Mouse (Mus musculus) heart, adult 2 months (tissue): ENCODE measurements around the gene Gpr132.

Source experiments
- CTCF ChIP-seq: fragments of 200-600 bp; IDR thresholded peaks from 2 replicates; pipeline ENCODE4 v1.8.1; 2022; ENCODE audit warnings: antibody characterized with exemption, mild to moderate bottlenecking, moderate library complexity
- EP300 ChIP-seq: fragments of 200-500 bp; IDR thresholded peaks from 2 replicates; pipeline ENCODE4 v1.6.1; 2011; ENCODE audit warnings: low read depth, low read length, control low read depth; ENCODE audit not compliant: insufficient read depth
- POLR2A ChIP-seq: fragments of 200-500 bp; IDR thresholded peaks from 2 replicates; pipeline ENCODE4 v1.6.1; 2011; ENCODE audit warnings: mild to moderate bottlenecking, low read depth, low read length, control low read depth; ENCODE audit not compliant: insufficient read depth

DNA sequence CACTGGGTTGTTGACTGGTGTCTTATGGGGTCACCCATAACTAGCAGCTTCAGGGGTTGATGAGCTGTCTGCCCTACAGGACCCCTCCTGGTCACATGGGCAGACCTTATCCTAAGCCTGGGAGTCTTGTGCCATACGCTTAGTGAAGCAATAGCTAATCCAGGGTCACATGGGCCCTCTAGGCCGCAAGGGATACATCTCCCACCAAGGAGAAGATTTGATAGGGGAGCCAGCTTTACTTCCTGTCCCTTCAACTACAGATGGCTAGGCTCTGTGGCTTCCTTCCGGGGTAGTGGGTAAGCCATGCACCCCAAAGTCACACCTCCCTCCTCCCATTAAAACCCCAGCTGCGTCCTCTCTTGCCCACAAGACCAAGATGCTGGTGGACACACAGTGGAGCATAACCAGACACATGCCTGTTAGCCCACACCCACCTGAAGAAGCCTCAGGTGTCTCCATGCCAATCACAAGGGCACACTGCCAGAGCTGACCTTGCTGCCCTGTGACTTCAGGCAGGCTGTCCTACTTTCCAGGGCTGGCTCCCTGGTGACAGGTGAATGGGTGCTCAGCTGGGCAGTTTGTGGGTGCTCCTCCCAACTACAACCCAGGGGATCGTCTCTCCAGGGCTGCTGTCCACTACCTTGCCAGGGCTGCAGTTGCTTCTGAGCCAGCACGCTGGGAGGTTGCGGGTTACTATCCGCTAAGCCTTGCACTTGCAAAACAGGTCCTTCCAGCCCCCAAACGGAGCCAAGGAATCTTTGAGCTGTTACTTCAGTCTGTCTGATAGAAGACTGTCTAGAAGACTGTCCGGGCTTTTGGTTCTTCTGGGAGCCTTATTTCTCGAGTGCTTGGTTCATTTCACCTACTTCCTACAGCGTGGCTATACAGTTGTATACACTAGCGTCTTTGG is at the start of gene Gpr132:
- TF ChIP-seq CTCF: no peak
- TF ChIP-seq EP300: no peak
- no peak for TF ChIP-seq POLR2A
